Mouse (Mus musculus) fibroblast of lung, adult 2 months (primary cell): ENCODE data around the gene Cox16.

Experiments
- DNase-seq: peaks from one replicate; pipeline ENCODE4 v3.0.0-alpha.2; 2011; ENCODE audit warnings: low read depth

The Cox16 gene

GRCm38 (mm10) chr12:81324116-81324515 lies 160.8 kb downstream of the Cox16 start:
- no peak for DNase-seq

- DNase-seq, result no peak
Measured at GRCm38 (mm10) chr12:81321021-81321420, 163.9 kb downstream of the Cox16 start.

GRCm38 (mm10) chr12:81317811-81318210 lies 167.1 kb downstream of the Cox16 start:
- DNase-seq, result no peak

- DNase-seq, result no peak
Measured at GRCm38 (mm10) chr12:81315953-81316352, 169.0 kb downstream of the Cox16 start.
